Mouse (Mus musculus): ENCODE data around the gene Msantd2. TPM values are rescaled to one million over a fixed set of nuclear protein-coding genes. Genes with fewer than 3 reads are reported as not detected.

The Msantd2 gene
- total RNA-seq, 2 experiments from 2014 or later = 17.4 to 29.5 TPM

DNA sequence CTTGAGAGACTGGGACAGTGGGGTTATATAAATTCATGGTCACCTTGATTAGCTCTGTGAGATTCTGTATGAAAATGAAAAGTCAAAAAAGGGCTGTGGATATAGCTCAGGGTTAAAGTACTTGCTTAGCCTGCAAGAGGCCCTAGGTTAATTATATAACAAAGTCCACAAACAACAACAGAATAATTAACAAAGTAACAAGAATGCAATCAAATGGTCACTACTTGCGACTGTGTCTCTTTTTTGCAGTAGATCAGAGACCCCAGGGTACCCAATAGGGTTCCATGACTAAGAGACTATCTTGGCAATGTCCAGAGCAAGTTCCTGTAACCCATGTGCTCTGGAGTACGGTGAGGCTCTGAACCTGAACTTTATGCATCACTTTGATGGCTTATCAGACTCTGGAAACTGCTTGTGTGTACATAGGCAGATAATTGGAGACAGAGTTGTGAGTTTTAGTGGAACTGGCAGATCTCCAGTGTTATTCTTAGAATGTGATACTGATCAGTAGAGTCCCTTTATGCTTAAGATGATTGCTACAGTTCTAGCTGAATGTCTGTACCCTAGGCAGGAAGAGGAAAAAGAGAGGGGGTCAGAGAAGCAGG lies 80.2 kb downstream of the Msantd2 start:
- no peak for DNase-seq

DNA sequence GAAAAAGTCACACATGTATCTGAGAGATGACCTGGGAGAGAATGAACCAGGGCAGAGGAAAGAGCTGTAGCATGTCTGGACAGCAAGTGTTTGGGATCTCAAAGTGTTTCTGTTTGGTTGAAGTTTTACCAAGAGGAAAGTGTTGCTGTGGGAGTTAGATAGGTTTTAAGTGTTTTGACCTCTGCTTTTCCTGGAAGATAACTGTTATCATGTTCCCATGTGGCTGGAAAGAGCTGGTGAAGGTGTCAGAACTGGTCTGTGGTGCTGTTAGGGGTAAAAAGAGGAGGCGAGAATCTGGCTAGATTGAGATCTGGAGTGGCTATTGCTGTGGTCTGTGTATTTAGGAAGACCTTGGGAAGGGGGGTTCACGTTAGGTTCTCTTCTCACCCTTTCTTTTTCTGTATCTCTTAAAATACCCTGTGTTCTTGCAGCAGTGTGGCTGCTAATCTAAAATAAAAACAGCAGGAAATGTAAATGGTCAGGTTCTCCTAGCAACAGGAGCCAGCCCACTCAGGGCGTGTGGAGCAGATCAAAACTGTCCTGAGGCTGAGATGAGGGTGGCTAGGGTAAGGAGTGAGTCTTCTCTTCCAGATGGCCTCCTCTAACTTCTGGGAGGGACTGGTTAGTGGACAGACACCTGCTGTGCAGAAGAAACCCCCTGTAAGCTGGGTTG lies 83.2 kb downstream of the Msantd2 start:
- DNase-seq = no peak

Other genes with a start within 250 kb of the Msantd2 start
- 10 to 100 TPM; 49.0 to 53.7 TPM for gene Slc37a2, start 233.6 kb upstream of the Msantd2 start, total RNA-seq (2021)
- 1 to 10 TPM; 2.1 TPM for gene Ccdc15, start 140.9 kb upstream of the Msantd2 start, total RNA-seq (2021)
- gene Hepacam, start 122.0 kb upstream of the Msantd2 start, total RNA-seq (2021) = under 1 TPM in 1 of 2 experiments, not detected in 1; 0.20 TPM
- gene Robo4, start 87.4 kb upstream of the Msantd2 start, total RNA-seq (2021) = 10 to 100 TPM; 21.7 to 33.5 TPM
- gene Robo3, start 56.1 kb upstream of the Msantd2 start, total RNA-seq (2021) = under 1 TPM; 0.76 to 0.86 TPM
- gene Esam, start 38.8 kb downstream of the Msantd2 start, total RNA-seq (2021) = 10 to 100 TPM; 30.5 to 46.0 TPM
- 1 to 10 TPM; 1.1 to 5.7 TPM for gene Vsig2, start 49.9 kb downstream of the Msantd2 start, total RNA-seq (2021)
- 1 to 10 TPM; 1.2 to 3.8 TPM for gene Nrgn, start 63.6 kb downstream of the Msantd2 start, total RNA-seq (2021)
- gene Siae, start 66.4 kb downstream of the Msantd2 start, total RNA-seq (2021) = 10 to 100 TPM; 15.1 to 17.8 TPM
- gene Spa17, start 124.4 kb downstream of the Msantd2 start, total RNA-seq (2021) = 1 to 10 TPM; 3.0 to 4.4 TPM
- gene Tbrg1, start 168.0 kb downstream of the Msantd2 start, total RNA-seq (2021) = 10 to 100 TPM; 82.0 to 91.9 TPM
- under 1 TPM in 1 of 2 experiments, not detected in 1; 0.16 TPM for gene Panx3, start 179.9 kb downstream of the Msantd2 start, total RNA-seq (2021)
- not detected for gene Olfr160, start 226.9 kb downstream of the Msantd2 start, total RNA-seq (2021)

Measured in adrenal gland, postnatal 36 days (tissue).